Mouse (Mus musculus): ENCODE data around the gene Adam33. TPM values are rescaled to one million over a fixed set of nuclear protein-coding genes. Genes with fewer than 3 reads are reported as not detected.

The Adam33 gene
- polyA plus RNA-seq, 1 experiment from 2014 or later = 10.3 TPM

DNA sequence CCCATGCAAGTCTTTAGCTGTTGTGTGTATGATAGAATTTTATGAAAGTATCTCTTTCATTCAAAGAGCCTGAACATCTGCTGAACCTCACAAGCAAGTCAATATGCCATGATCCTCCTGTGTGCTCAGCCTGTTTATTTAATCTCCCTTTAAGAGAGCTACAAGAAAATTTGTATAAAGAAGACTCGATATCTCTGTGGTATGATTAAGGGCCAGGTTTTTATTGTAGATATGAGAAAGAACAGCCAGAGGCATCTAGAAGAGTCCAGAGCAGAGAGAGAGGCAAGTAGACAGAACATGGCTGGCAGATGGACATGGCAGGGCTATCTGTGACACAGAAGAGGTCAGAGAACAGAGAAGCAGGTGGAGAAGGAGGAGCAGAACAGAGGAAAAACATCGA lies 17.6 kb downstream of the Adam33 start:
- no peak overlapping the region for H3K27ac ChIP-seq (replicated peaks in 1 of 2; ENCODE audit: control insufficient read depth in 1 of 2, insufficient read depth in 1 of 2, low read depth in 2 of 2, low read length in 2 of 2)
- no peak for ATAC-seq (ENCODE audit: insufficient number of reproducible peaks, insufficient read depth, low FRiP score, low read depth)
- H3K9ac ChIP-seq (ENCODE audit: low read length) = no peak overlapping the region
- H3K4me2 ChIP-seq (ENCODE audit: low read length) = no peak overlapping the region
- H3K9me3 ChIP-seq (ENCODE audit: control insufficient read depth, low read length) = no peaks in the 10 kb centered on the region
- H3K4me3 ChIP-seq (ENCODE audit: control insufficient read depth in 1 of 2, insufficient read depth in 1 of 2, low read depth in 1 of 2, low read length in 2 of 2) = no peak overlapping the region
- H3K27me3 ChIP-seq (ENCODE audit: control insufficient read depth, insufficient read depth, low read length) = peaks cover 27% of the 10 kb centered on the region
- peaks cover 6 to 16% of the 10 kb centered on the region in 2 experiments for H3K4me1 ChIP-seq (ENCODE audit: control insufficient read depth in 2 of 2, insufficient read depth in 2 of 2, low read length in 2 of 2)
- no peaks in the 10 kb centered on the region for H3K36me3 ChIP-seq (ENCODE audit: control insufficient read depth, insufficient read depth, low read length)
- WGBS = 67% methylated on average over 2 of the region's 2 CpGs

GRCm38 (mm10) chr2:131044989-131045720 lies 18.5 kb downstream of the Adam33 start:
- Histone ChIP-seq H3K27me3 (ENCODE audit: control insufficient read depth, insufficient read depth, low read length) (peaks cover 32% of the 10 kb centered on the region), H3K4me2 (ENCODE audit: low read length) (no peak overlapping the region), H3K36me3 (ENCODE audit: control insufficient read depth, insufficient read depth, low read length) (no peaks in the 10 kb centered on the region), H3K27ac (replicated peaks in 1 of 2; ENCODE audit: control insufficient read depth in 1 of 2, insufficient read depth in 1 of 2, low read depth in 2 of 2, low read length in 2 of 2) (0 out of 4 replicates have a peak overlapping the region, but pooled peaks of 1 of the 2 experiments have one; percentile 30), H3K9me3 (ENCODE audit: control insufficient read depth, low read length) (no peaks in the 10 kb centered on the region), H3K4me1 (ENCODE audit: control insufficient read depth in 2 of 2, insufficient read depth in 2 of 2, low read length in 2 of 2) (peaks cover 6 to 16% of the 10 kb centered on the region in 2 experiments), H3K9ac (ENCODE audit: low read length) (no peak overlapping the region), H3K4me3 (ENCODE audit: control insufficient read depth in 1 of 2, insufficient read depth in 1 of 2, low read depth in 1 of 2, low read length in 2 of 2) (no peak overlapping the region)
- ATAC-seq (ENCODE audit: insufficient number of reproducible peaks, insufficient read depth, low FRiP score, low read depth) = no peak
- WGBS = 32% methylated on average over 9 of the region's 9 CpGs

GRCm38 (mm10) chr2:131044354-131044852 lies 19.2 kb downstream of the Adam33 start:
- H3K4me1 ChIP-seq (ENCODE audit: control insufficient read depth in 2 of 2, insufficient read depth in 2 of 2, low read length in 2 of 2) = peaks cover 6 to 16% of the 10 kb centered on the region in 2 experiments
- peaks cover 40% of the 10 kb centered on the region for H3K27me3 ChIP-seq (ENCODE audit: control insufficient read depth, insufficient read depth, low read length)
- H3K4me3 ChIP-seq (ENCODE audit: control insufficient read depth in 1 of 2, insufficient read depth in 1 of 2, low read depth in 1 of 2, low read length in 2 of 2) = no peak overlapping the region
- no peak for ATAC-seq (ENCODE audit: insufficient number of reproducible peaks, insufficient read depth, low FRiP score, low read depth)
- WGBS = 17% methylated on average over 7 of the region's 7 CpGs
- H3K4me2 ChIP-seq (ENCODE audit: low read length) = no peak overlapping the region
- H3K36me3 ChIP-seq (ENCODE audit: control insufficient read depth, insufficient read depth, low read length) = no peaks in the 10 kb centered on the region
- no peak overlapping the region for H3K27ac ChIP-seq (replicated peaks in 1 of 2; ENCODE audit: control insufficient read depth in 1 of 2, insufficient read depth in 1 of 2, low read depth in 2 of 2, low read length in 2 of 2)
- H3K9ac ChIP-seq (ENCODE audit: low read length) = no peak overlapping the region
- H3K9me3 ChIP-seq (ENCODE audit: control insufficient read depth, low read length) = no peaks in the 10 kb centered on the region

DNA sequence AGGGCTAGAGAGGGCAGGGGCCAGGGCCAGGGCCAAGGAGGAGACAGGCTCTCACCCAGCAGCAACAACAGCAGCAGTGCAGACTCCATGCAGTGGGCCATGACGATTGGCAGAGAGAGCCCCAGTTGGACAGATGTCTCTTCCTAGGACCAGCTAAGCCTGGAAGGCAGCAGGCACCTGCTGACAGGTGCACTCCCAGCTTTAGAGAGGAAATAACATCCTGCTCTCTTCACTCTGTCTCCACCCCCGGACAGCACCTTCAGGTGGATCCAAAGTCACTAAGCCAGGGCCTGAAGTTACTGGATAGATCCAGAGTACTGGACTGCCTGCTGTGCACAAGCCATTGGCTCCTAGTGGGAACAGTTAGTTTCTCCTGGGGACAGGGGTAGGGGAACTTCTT lies 20.6 kb downstream of the Adam33 start, which contains the start of gene Gfra4:
Gene Gfra4 (minus strand): TSS at position 101 of the 400 bp plus-strand sequence.
- H3K36me3 ChIP-seq (ENCODE audit: control insufficient read depth, insufficient read depth, low read length) = no peaks in the 10 kb centered on the region
- no peak within 1 kb of the TSS for H3K4me2 ChIP-seq (ENCODE audit: low read length)
- H3K4me1 ChIP-seq (ENCODE audit: control insufficient read depth in 2 of 2, insufficient read depth in 2 of 2, low read length in 2 of 2) = peaks cover 6 to 18% of the 10 kb centered on the region in 2 experiments
- peaks cover 49% of the 10 kb centered on the region for H3K27me3 ChIP-seq (ENCODE audit: control insufficient read depth, insufficient read depth, low read length)
- WGBS = 51% methylated on average over 2 of the region's 2 CpGs
- no peak within 1 kb of the TSS for H3K27ac ChIP-seq (replicated peaks in 1 of 2; ENCODE audit: control insufficient read depth in 1 of 2, insufficient read depth in 1 of 2, low read depth in 2 of 2, low read length in 2 of 2)
- H3K9me3 ChIP-seq (ENCODE audit: control insufficient read depth, low read length) = no peaks in the 10 kb centered on the region
- H3K9ac ChIP-seq (ENCODE audit: low read length) = no peak within 1 kb of the TSS
- ATAC-seq (ENCODE audit: insufficient number of reproducible peaks, insufficient read depth, low FRiP score, low read depth) = no peak
- H3K4me3 ChIP-seq (ENCODE audit: control insufficient read depth in 1 of 2, insufficient read depth in 1 of 2, low read depth in 1 of 2, low read length in 2 of 2) = no peak within 1 kb of the TSS

DNA sequence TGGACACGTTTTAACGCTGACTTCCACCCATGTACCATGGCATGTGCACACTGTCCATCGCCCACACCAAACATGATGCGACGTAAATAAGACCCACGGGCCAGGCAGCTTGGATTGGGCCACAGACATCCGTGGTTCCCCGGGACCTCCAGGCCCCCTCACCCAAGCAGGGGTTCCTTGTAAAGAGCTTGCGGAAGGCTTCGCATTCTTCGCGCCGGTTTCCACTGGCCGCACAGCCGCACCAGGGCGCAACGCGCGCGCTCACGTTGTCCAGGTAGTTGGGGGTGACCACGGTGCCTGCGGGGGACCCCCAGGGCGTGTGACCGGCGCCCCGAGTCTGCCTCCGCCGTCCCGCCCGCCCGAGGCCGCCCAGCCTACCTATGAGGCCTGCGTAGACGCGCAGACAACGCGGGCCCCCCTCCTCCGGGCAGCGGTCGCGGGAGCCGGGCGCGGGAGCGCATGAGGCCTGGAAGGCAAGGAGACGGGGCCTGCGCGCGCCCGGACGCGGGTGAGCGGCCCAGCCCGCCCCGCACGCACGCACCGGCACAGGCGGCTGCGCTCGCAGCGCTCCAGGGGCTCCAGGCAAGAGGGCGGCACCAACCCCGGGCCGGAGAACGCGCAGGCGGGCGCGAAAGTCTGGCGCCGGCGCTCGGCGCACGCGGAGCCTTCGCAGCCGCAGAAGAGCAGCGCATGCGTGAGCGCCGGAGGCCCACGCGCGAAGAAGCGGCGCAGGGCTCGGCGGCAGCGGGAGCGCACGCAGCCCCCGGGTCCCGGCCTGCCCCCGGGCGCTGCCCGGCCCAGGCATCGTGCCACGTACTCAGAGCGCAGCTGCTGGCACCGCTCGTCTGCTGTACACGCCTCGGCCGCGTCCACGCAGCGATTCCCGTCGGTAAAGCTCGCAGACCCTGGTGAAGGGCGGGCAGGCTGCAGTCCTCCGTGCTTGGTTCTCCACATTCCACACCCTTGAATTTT lies 22.5 kb downstream of the Adam33 start:
- Histone ChIP-seq H3K9ac (ENCODE audit: low read length) (peak overlapping the region; percentile 68), H3K9me3 (ENCODE audit: control insufficient read depth, low read length) (no peaks in the 10 kb centered on the region), H3K4me1 (ENCODE audit: control insufficient read depth in 2 of 2, insufficient read depth in 2 of 2, low read length in 2 of 2) (peaks cover 13 to 28% of the 10 kb centered on the region in 2 experiments), H3K27ac (replicated peaks in 1 of 2; ENCODE audit: control insufficient read depth in 1 of 2, insufficient read depth in 1 of 2, low read depth in 2 of 2, low read length in 2 of 2) (no peak overlapping the region), H3K4me2 (ENCODE audit: low read length) (peak overlapping the region; percentile 96), H3K27me3 (ENCODE audit: control insufficient read depth, insufficient read depth, low read length) (peaks cover 51% of the 10 kb centered on the region), H3K4me3 (ENCODE audit: control insufficient read depth in 1 of 2, insufficient read depth in 1 of 2, low read depth in 1 of 2, low read length in 2 of 2) (peak overlapping the region; percentile 52), H3K36me3 (ENCODE audit: control insufficient read depth, insufficient read depth, low read length) (no peaks in the 10 kb centered on the region)
- ATAC-seq (ENCODE audit: insufficient number of reproducible peaks, insufficient read depth, low FRiP score, low read depth) = no peak; the same call in 1 of the 2 replicates
- 3% methylated on average over 115 of the region's 115 CpGs for WGBS

- H3K4me2 ChIP-seq (ENCODE audit: low read length) = no peak overlapping the region
- H3K36me3 ChIP-seq (ENCODE audit: control insufficient read depth, insufficient read depth, low read length) = no peaks in the 10 kb centered on the region
- H3K27me3 ChIP-seq (ENCODE audit: control insufficient read depth, insufficient read depth, low read length) = peaks cover 52% of the 10 kb centered on the region
- peaks cover 6% of the 10 kb centered on the region for H3K9me3 ChIP-seq (ENCODE audit: control insufficient read depth, low read length)
- no peak overlapping the region for H3K27ac ChIP-seq (replicated peaks in 1 of 2; ENCODE audit: control insufficient read depth in 1 of 2, insufficient read depth in 1 of 2, low read depth in 2 of 2, low read length in 2 of 2)
- no peak overlapping the region for H3K4me3 ChIP-seq (ENCODE audit: control insufficient read depth in 1 of 2, insufficient read depth in 1 of 2, low read depth in 1 of 2, low read length in 2 of 2)
- peaks cover 7 to 17% of the 10 kb centered on the region in 2 experiments for H3K4me1 ChIP-seq (ENCODE audit: control insufficient read depth in 2 of 2, insufficient read depth in 2 of 2, low read length in 2 of 2)
- no peak for ATAC-seq (ENCODE audit: insufficient number of reproducible peaks, insufficient read depth, low FRiP score, low read depth)
- no peak overlapping the region for H3K9ac ChIP-seq (ENCODE audit: low read length)
- WGBS = 86% methylated on average over 5 of the region's 5 CpGs
Measured at GRCm38 (mm10) chr2:131038675-131039074, 24.9 kb downstream of the Adam33 start.

GRCm38 (mm10) chr2:131038197-131038596 lies 25.4 kb downstream of the Adam33 start:
- Histone ChIP-seq H3K4me1 (ENCODE audit: control insufficient read depth in 2 of 2, insufficient read depth in 2 of 2, low read length in 2 of 2) (peaks cover 7 to 17% of the 10 kb centered on the region in 2 experiments), H3K9ac (ENCODE audit: low read length) (no peak overlapping the region), H3K4me2 (ENCODE audit: low read length) (no peak overlapping the region), H3K9me3 (ENCODE audit: control insufficient read depth, low read length) (peaks cover 11% of the 10 kb centered on the region), H3K27ac (replicated peaks in 1 of 2; ENCODE audit: control insufficient read depth in 1 of 2, insufficient read depth in 1 of 2, low read depth in 2 of 2, low read length in 2 of 2) (no peak overlapping the region), H3K27me3 (ENCODE audit: control insufficient read depth, insufficient read depth, low read length) (peaks cover 50% of the 10 kb centered on the region), H3K4me3 (ENCODE audit: control insufficient read depth in 1 of 2, insufficient read depth in 1 of 2, low read depth in 1 of 2, low read length in 2 of 2) (no peak overlapping the region), H3K36me3 (ENCODE audit: control insufficient read depth, insufficient read depth, low read length) (no peaks in the 10 kb centered on the region)
- WGBS = 94% methylated on average over 6 of the region's 6 CpGs
- ATAC-seq (ENCODE audit: insufficient number of reproducible peaks, insufficient read depth, low FRiP score, low read depth) = no peak
